Mouse (Mus musculus) bone marrow, adult 2 months (tissue): Measurements from ENCODE around the gene Blnk.

ENCODE experiments used
- CTCF ChIP-seq: fragments of 200-500 bp; IDR thresholded peaks from 2 replicates; pipeline ENCODE4 v1.5.1; 2011; ENCODE audit warnings: low read length, control low read depth; ENCODE audit not compliant: control insufficient read depth, insufficient read depth
- POLR2A ChIP-seq: fragments of 200-500 bp; IDR thresholded peaks from 2 replicates; pipeline ENCODE4 v1.6.1; 2011; ENCODE audit warnings: low read depth, mild to moderate bottlenecking, control low read depth, low read length, borderline replicate concordance; ENCODE audit not compliant: control insufficient read depth

DNA sequence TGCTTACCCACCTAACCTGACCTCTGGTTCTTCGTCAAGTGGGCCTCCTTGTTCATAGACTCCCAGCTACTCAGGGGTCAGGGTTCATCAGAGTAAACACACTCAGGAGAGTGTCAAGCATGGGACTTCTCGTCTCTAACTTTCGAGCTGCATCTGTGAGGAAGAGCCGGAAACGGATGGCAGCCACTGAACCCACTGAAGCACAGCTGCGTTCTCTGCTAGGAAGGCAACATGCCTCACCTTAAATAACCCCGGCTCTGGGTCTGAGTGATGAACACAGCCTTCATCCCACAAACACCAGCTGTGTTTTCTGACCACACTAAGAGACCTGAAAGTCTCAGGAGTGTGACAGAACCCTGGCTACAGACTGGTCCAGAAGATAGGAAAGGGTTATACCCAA is 44.8 kb upstream of the Blnk start:
- TF ChIP-seq POLR2A: no peak
- TF ChIP-seq CTCF: no peak
